Mouse (Mus musculus) heart, embryonic 12.5 days (tissue): ENCODE measurements around the gene Mob3c. TPM values are rescaled to one million over a fixed set of nuclear protein-coding genes. Genes with fewer than 3 reads are reported as not detected.

Experiments used
- ATAC-seq: fragments of 200-750 bp; cut with Nextera tagmentation; 2 replicates; pipeline ENCODE4 v1.8.0; 2017; ENCODE audit warnings: moderate TSS enrichment, moderate library complexity; ENCODE audit not compliant: insufficient number of reproducible peaks, low FRiP score
- H3K27ac ChIP-seq: fragments of 300-500 bp; sonication (generic); 2 replicates; pipeline ENCODE4 v1.5.1; 2016; ENCODE audit warnings: mild to moderate bottlenecking, moderate library complexity; ENCODE audit not compliant: poor library complexity, severe bottlenecking
- H3K27me3 ChIP-seq: fragments of 300-500 bp; sonication (generic); replicated peaks from 2 replicates; pipeline ENCODE4 v1.6.1; 2016; ENCODE audit warnings: mild to moderate bottlenecking, moderate library complexity
- H3K36me3 ChIP-seq: fragments of 300-500 bp; sonication (generic); 2 replicates; pipeline ENCODE4 v1.6.1; 2016; ENCODE audit warnings: mild to moderate bottlenecking, moderate library complexity
- H3K4me1 ChIP-seq: fragments of 300-500 bp; sonication (generic); replicated peaks from 2 replicates; pipeline ENCODE4 v1.6.1; 2016; ENCODE audit warnings: mild to moderate bottlenecking
- H3K4me2 ChIP-seq: fragments of 300-500 bp; sonication (generic); 2 replicates; pipeline ENCODE4 v1.6.1; 2016; ENCODE audit warnings: mild to moderate bottlenecking, moderate library complexity
- H3K4me3 ChIP-seq: fragments of 300-500 bp; sonication (generic); 2 replicates; pipeline ENCODE4 v1.5.1; 2016; ENCODE audit warnings: mild to moderate bottlenecking
- H3K9ac ChIP-seq: fragments of 300-500 bp; sonication (generic); 2 replicates; pipeline ENCODE4 v1.6.1; 2016; ENCODE audit warnings: mild to moderate bottlenecking, moderate library complexity
- H3K9me3 ChIP-seq: fragments of 300-500 bp; sonication (generic); replicated peaks from 2 replicates; pipeline ENCODE4 v1.6.1; 2016; ENCODE audit warnings: mild to moderate bottlenecking, moderate library complexity
- WGBS: fragments of 180-500 bp; shearing (Covaris S2); methylation state at CpG from one replicate; pipeline ENCODE4 v1.1.7; 2016; 5-methylcytosine and 5-hydroxymethylcytosine counted together
- polyA plus RNA-seq: library from polyadenylated mRNA; unstranded; fragments of >200 nt; fragmentation: Nextera tagmentation; extraction: Ambion mirVana; gene quantifications from 2 replicates; pipeline ENCODE4 v1.2.1, GENCODE M21; 2016

Gene Mob3c
- polyA plus RNA-seq, 1 experiment from 2014 or later = 6.7 TPM

- H3K4me2 ChIP-seq = no peak overlapping the region
- no peak overlapping the region for H3K9ac ChIP-seq
- peaks cover 46% of the 10 kb centered on the region for H3K36me3 ChIP-seq
- ATAC-seq = no peak
- no peaks in the 10 kb centered on the region for H3K27me3 ChIP-seq
- H3K27ac ChIP-seq = no peak overlapping the region
- no peaks in the 10 kb centered on the region for H3K9me3 ChIP-seq
- peaks cover 29% of the 10 kb centered on the region for H3K4me1 ChIP-seq
- 43% methylated on average over 2 of the region's 2 CpGs for WGBS
- no peak overlapping the region for H3K4me3 ChIP-seq
Measured at GRCm38 (mm10) chr4:115832040-115832439, 4.1 kb downstream of the Mob3c start.

GRCm38 (mm10) chr4:115835576-115835975 is 7.7 kb downstream of the Mob3c start:
- no peak for ATAC-seq

GRCm38 (mm10) chr4:115838196-115838595 is 10.3 kb downstream of the Mob3c start:
- Histone ChIP-seq H3K4me3 (peak overlapping the region; percentile 65), H3K9ac (no peak overlapping the region), H3K9me3 (no peaks in the 10 kb centered on the region), H3K27ac (no peak overlapping the region), H3K4me2 (peak overlapping the region; percentile 75), H3K36me3 (peaks cover 24% of the 10 kb centered on the region), H3K4me1 (peaks cover 7% of the 10 kb centered on the region; the same call in 1 of the 2 replicates), H3K27me3 (no peaks in the 10 kb centered on the region)
- ATAC-seq = no peak
- 81% methylated on average over 4 of the region's 4 CpGs for WGBS

More at GRCm38 (mm10) chr4:115835576-115835975, 7.7 kb downstream of the Mob3c start:
- H3K36me3 ChIP-seq = peaks cover 46% of the 10 kb centered on the region
- H3K4me1 ChIP-seq = peaks cover 10% of the 10 kb centered on the region; the same call in 1 of the 2 replicates
- 63% methylated on average over 2 of the region's 2 CpGs for WGBS
- no peak overlapping the region for H3K27ac ChIP-seq
- H3K4me3 ChIP-seq = no peak overlapping the region
- no peaks in the 10 kb centered on the region for H3K27me3 ChIP-seq
- no peak overlapping the region for H3K4me2 ChIP-seq
- H3K9me3 ChIP-seq = no peaks in the 10 kb centered on the region
- 0 out of 2 replicates have a peak overlapping the region, but pooled peaks have one; percentile 0 for H3K9ac ChIP-seq

- 2% methylated on average over 51 of the region's 51 CpGs for WGBS
- Histone ChIP-seq H3K9me3 (no peaks in the 10 kb centered on the region), H3K9ac (peak within 1 kb of the TSS; percentile 71), H3K4me1 (peaks cover 7% of the 10 kb centered on the region; the same call in 1 of the 2 replicates), H3K4me3 (peak within 1 kb of the TSS; percentile 65), H3K27me3 (no peaks in the 10 kb centered on the region), H3K27ac (0 out of 2 replicates have a peak within 1 kb of the TSS, but pooled peaks have one; percentile 14), H3K36me3 (peaks cover 18% of the 10 kb centered on the region), H3K4me2 (peak within 1 kb of the TSS; percentile 75)
- peak; percentile 98 for ATAC-seq
Measured at GRCm38 (mm10) chr4:115838696-115839641, 11.1 kb downstream of the Mob3c start, which contains the start of gene Mknk1. Gene Mknk1, plus strand, starts transcription at chr4:115839198.

- 57% methylated on average over 4 of the region's 4 CpGs for WGBS
- Histone ChIP-seq H3K4me2 (peak overlapping the region; percentile 75), H3K27me3 (no peaks in the 10 kb centered on the region), H3K4me1 (peaks cover 7% of the 10 kb centered on the region; the same call in 1 of the 2 replicates), H3K36me3 (peaks cover 9% of the 10 kb centered on the region), H3K4me3 (peak overlapping the region; percentile 65), H3K9me3 (no peaks in the 10 kb centered on the region), H3K27ac (no peak overlapping the region), H3K9ac (no peak overlapping the region)
- no peak for ATAC-seq
Measured at GRCm38 (mm10) chr4:115839956-115840355, 12.1 kb downstream of the Mob3c start.

- H3K4me2 ChIP-seq = no peak overlapping the region
- no peak for ATAC-seq
Measured at GRCm38 (mm10) chr4:115840842-115841241, 12.9 kb downstream of the Mob3c start.

GRCm38 (mm10) chr4:115846656-115847055 is 18.8 kb downstream of the Mob3c start:
- ATAC-seq = no peak
- Histone ChIP-seq H3K4me1 (peaks cover 35% of the 10 kb centered on the region), H3K9me3 (no peaks in the 10 kb centered on the region), H3K27ac (no peak overlapping the region), H3K4me3 (no peak overlapping the region), H3K4me2 (no peak overlapping the region), H3K27me3 (no peaks in the 10 kb centered on the region), H3K36me3 (peaks cover 2% of the 10 kb centered on the region; the same call in 1 of the 2 replicates), H3K9ac (no peak overlapping the region)
- 31% methylated on average over 2 of the region's 2 CpGs for WGBS

More at GRCm38 (mm10) chr4:115840842-115841241, 12.9 kb downstream of the Mob3c start:
- Histone ChIP-seq H3K4me1 (peaks cover 7% of the 10 kb centered on the region; the same call in 1 of the 2 replicates), H3K4me3 (no peak overlapping the region), H3K36me3 (no peaks in the 10 kb centered on the region), H3K27ac (no peak overlapping the region), H3K9ac (no peak overlapping the region), H3K9me3 (no peaks in the 10 kb centered on the region), H3K27me3 (no peaks in the 10 kb centered on the region)
- WGBS = 88% methylated on average over 4 of the region's 4 CpGs

- Histone ChIP-seq H3K9ac (no peak overlapping the region), H3K27ac (0 out of 2 replicates have a peak overlapping the region, but pooled peaks have one; percentile 13), H3K4me3 (no peak overlapping the region), H3K4me1 (peaks cover 37% of the 10 kb centered on the region), H3K36me3 (peaks cover 2% of the 10 kb centered on the region; the same call in 1 of the 2 replicates), H3K9me3 (no peaks in the 10 kb centered on the region), H3K4me2 (no peak overlapping the region), H3K27me3 (no peaks in the 10 kb centered on the region)
- 39% methylated on average over 5 of the region's 5 CpGs for WGBS
- ATAC-seq = no peak
Measured at GRCm38 (mm10) chr4:115847377-115847776, 19.5 kb downstream of the Mob3c start.

- no peak overlapping the region for H3K9ac ChIP-seq
- 0 out of 2 replicates have a peak overlapping the region, but pooled peaks have one; percentile 13 for H3K27ac ChIP-seq
- 79% methylated on average over 1 of the region's 1 CpGs for WGBS
- no peak overlapping the region for H3K4me2 ChIP-seq
- H3K4me1 ChIP-seq = peaks cover 37% of the 10 kb centered on the region
- no peak overlapping the region for H3K4me3 ChIP-seq
- peaks cover 2% of the 10 kb centered on the region; the same call in 1 of the 2 replicates for H3K36me3 ChIP-seq
- no peaks in the 10 kb centered on the region for H3K9me3 ChIP-seq
- no peak for ATAC-seq
- H3K27me3 ChIP-seq = no peaks in the 10 kb centered on the region
Measured at GRCm38 (mm10) chr4:115848083-115848482, 20.2 kb downstream of the Mob3c start.

GRCm38 (mm10) chr4:115848990-115849677 is 21.2 kb downstream of the Mob3c start:
- Histone ChIP-seq H3K36me3 (peaks cover 2% of the 10 kb centered on the region; the same call in 1 of the 2 replicates), H3K4me1 (peaks cover 37% of the 10 kb centered on the region), H3K4me2 (peak overlapping the region; percentile 29; the same call in 1 of the 2 replicates), H3K27ac (peak overlapping the region; percentile 63), H3K4me3 (no peak overlapping the region), H3K9me3 (no peaks in the 10 kb centered on the region), H3K27me3 (0 out of 2 replicates have a peak, but pooled peaks cover under 1% of the 10 kb centered on the region), H3K9ac (no peak overlapping the region)
- peak; percentile 95 for ATAC-seq
- 26% methylated on average over 8 of the region's 8 CpGs for WGBS
